Mouse (Mus musculus): ENCODE results near the gene S100a2.
A peak's percentile ranks its signal among the peaks of the same experiment; 100 is the strongest.

The S100a2 gene

GRCm38 (mm10) chr3:90597736-90598135 is 7.7 kb downstream of the S100a2 start:
- no peak for DNase-seq

GRCm38 (mm10) chr3:90598212-90598611 is 8.2 kb downstream of the S100a2 start:
- no peak for DNase-seq

- DNase-seq, result no peak
These were observed 9.4 kb downstream of the S100a2 start for GRCm38 (mm10) chr3:90599401-90599800.

GRCm38 (mm10) chr3:90600036-90600435 is 10.0 kb downstream of the S100a2 start:
- no peak for DNase-seq

- DNase-seq, result no peak
These were observed 10.6 kb downstream of the S100a2 start for GRCm38 (mm10) chr3:90600458-90601195.

- DNase-seq, result no peak
These were observed 11.6 kb downstream of the S100a2 start, which contains the start of gene Gm42674 for GRCm38 (mm10) chr3:90601486-90602110. Gene Gm42674, plus strand, starts transcription at chr3:90601904.

- no peak for DNase-seq
These were observed 13.6 kb downstream of the S100a2 start, which contains the start of gene S100a4 for GRCm38 (mm10) chr3:90603623-90604022. Gene S100a4, plus strand, starts transcription at chr3:90603771.

- DNase-seq, result no peak
These were observed 14.4 kb downstream of the S100a2 start for GRCm38 (mm10) chr3:90604416-90604815.

- no peak for DNase-seq
These were observed 15.0 kb downstream of the S100a2 start for GRCm38 (mm10) chr3:90605049-90605448.

- DNase-seq, result no peak
These were observed 15.7 kb downstream of the S100a2 start for GRCm38 (mm10) chr3:90605736-90606135.

- DNase-seq, result no peak
These were observed 16.1 kb downstream of the S100a2 start for GRCm38 (mm10) chr3:90606185-90606584.

GRCm38 (mm10) chr3:90607361-90607760 is 17.3 kb downstream of the S100a2 start:
- DNase-seq, result no peak

GRCm38 (mm10) chr3:90608223-90608622 is 18.2 kb downstream of the S100a2 start, which contains the start of gene S100a5:
Gene S100a5, plus strand, starts transcription at chr3:90608523.
- no peak for DNase-seq

GRCm38 (mm10) chr3:90609102-90609501 is 19.1 kb downstream of the S100a2 start:
- DNase-seq, result no peak

GRCm38 (mm10) chr3:90611494-90611893 is 21.4 kb downstream of the S100a2 start:
- DNase-seq, result no peak

- no peak for DNase-seq
These were observed 22.0 kb downstream of the S100a2 start for GRCm38 (mm10) chr3:90612061-90612460.

- DNase-seq, result peak; percentile 59 to 71
These were observed 22.8 kb downstream of the S100a2 start, which contains the start of gene S100a6 for GRCm38 (mm10) chr3:90612728-90613291. Gene S100a6, plus strand, starts transcription at chr3:90612882.

- DNase-seq, result no peak
These were observed 23.6 kb downstream of the S100a2 start for GRCm38 (mm10) chr3:90613461-90614147.

GRCm38 (mm10) chr3:90614148-90614530 is 24.1 kb downstream of the S100a2 start:
- no peak for DNase-seq

- DNase-seq, result no peak
These were observed 24.7 kb downstream of the S100a2 start for GRCm38 (mm10) chr3:90614611-90615251.

- peak; percentile 70 to 75 for DNase-seq
These were observed 25.4 kb downstream of the S100a2 start for GRCm38 (mm10) chr3:90615415-90615814.

- DNase-seq, result no peak
These were observed 25.9 kb downstream of the S100a2 start for GRCm38 (mm10) chr3:90615911-90616310.

- DNase-seq, result no peak
These were observed 27.5 kb downstream of the S100a2 start for GRCm38 (mm10) chr3:90617586-90617985.

All from thymus, adult 18-20 months (tissue).